Mouse (Mus musculus): Measurements from ENCODE around the gene Psmd6.

GRCm38 (mm10) chr14:14080604-14081194, 40.1 kb downstream of the Psmd6 start:
- TF ChIP-seq GATA1 (IDR thresholded peaks at IDR 0.05; ENCODE audit: borderline replicate concordance, low read length) (no peak), FLI1 (IDR thresholded peaks at IDR 0.05; ENCODE audit: low read length) (no peak)
